Mouse (Mus musculus) left cerebral cortex, postnatal 25 days (tissue): ENCODE measurements around the gene Msh3. TPM values are rescaled to one million over a fixed set of nuclear protein-coding genes. Genes with fewer than 3 reads are reported as not detected.
"Not testable (repeated sequence)": the region's sequence is repeated elsewhere in the genome, so short reads cannot be mapped to it uniquely, and the experiment has no call there.

Source experiments
- DNase-seq, 2 experiments: peaks; one replicate each; pipeline ENCODE4 v3.0.0; 2022; ENCODE audit warnings: low spot score in 2 of 2, mixed read lengths in 1 of 2
- intact Hi-C: fragments of 180-260 bp; cut with DNase I; formaldehyde crosslinking; loops from one replicate; pipeline ENCODE4 v1.15.1; 2025
- total RNA-seq, 2 experiments: library from RNA; stranded (reverse); gene quantifications; 2 replicates each; pipeline ENCODE4 v1.2.3; 2021

The Msh3 gene
- 10 to 100 TPM; 22.7 to 24.9 TPM for total RNA-seq

DNA sequence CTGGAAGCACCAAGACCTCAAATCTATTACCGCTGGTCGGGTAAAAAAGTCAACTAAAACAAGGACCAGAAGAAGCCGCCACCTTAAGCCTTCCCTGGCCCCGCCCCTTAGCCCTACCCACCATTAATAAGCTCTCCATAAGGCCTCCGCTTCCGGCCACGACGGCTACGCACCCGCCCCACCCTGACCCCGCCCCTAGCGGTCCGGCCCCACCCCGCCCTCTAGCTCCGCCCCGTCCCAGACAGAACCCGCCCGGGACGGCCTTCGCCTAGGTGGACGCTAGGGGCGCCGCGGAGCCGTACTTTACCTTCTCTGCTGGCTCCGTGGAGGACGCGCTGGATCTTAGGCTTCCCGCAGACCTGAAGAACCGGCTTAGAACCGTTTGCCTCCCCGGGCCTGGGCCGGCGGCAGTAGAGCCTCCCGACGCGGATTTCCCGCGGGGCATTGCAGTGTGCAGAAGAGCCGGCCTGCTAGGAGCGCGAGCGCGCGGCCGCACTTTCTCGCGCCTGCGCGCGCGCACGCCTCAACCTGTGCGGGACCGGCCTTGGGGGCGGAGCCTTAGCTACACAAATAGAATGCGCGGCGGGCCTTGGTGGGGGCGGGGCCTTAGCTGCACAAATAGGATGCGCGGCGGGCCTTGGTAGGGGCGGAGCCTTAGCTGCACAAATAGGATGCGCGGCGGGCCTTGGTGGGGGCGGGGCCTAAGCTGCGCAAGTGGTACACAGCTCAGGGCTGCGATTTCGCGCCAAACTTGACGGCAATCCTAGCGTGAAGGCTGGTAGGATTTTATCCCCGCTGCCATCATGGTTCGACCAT, at the start of gene Msh3, which contains the start of gene Dhfr:
Msh3 (minus strand) TSS at position 548 of the 816 bp plus-strand sequence.
Dhfr (plus strand) TSS at position 271 of the 816 bp plus-strand sequence.
- DNase-seq = peak; percentile 95 to 98
- intact Hi-C loops = loop anchor here (2.0 to 5.0 kb wide), 4 partner anchors 73 to 388 kb away; partner anchors contain the start of genes Ankrd34b and Zfyve16

- no peak for DNase-seq
- intact Hi-C loops = no loop called here
Measured at GRCm38 (mm10) chr13:92403496-92403895, 48.7 kb upstream of the Msh3 start.

DNA sequence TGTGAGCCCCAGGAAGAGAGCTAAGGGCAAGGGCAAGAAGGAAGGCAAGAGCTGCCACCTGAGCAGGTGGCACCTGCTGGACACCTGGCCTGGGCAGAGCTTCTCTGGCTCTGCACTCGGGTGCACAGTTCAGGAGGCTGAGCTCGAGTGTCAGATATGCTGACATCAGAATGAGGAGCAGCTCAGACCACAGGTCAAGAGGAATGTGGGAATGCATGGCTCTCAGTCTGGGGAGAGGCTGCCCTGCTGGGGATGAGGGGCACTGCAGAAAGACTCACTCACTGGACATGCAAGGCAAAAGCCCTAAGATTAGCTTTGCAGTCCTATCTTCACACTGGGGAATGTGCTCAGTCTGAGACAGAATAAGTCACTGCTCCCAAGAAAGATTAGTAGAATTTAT, 47.3 kb upstream of the Msh3 start:
- intact Hi-C loops = no loop called here

GRCm38 (mm10) chr13:92398491-92399384, 43.9 kb upstream of the Msh3 start:
- no peak for DNase-seq
- intact Hi-C loops = no loop called here

More for the DNA sequence above, 47.3 kb upstream of the Msh3 start:
- no peak for DNase-seq

DNA sequence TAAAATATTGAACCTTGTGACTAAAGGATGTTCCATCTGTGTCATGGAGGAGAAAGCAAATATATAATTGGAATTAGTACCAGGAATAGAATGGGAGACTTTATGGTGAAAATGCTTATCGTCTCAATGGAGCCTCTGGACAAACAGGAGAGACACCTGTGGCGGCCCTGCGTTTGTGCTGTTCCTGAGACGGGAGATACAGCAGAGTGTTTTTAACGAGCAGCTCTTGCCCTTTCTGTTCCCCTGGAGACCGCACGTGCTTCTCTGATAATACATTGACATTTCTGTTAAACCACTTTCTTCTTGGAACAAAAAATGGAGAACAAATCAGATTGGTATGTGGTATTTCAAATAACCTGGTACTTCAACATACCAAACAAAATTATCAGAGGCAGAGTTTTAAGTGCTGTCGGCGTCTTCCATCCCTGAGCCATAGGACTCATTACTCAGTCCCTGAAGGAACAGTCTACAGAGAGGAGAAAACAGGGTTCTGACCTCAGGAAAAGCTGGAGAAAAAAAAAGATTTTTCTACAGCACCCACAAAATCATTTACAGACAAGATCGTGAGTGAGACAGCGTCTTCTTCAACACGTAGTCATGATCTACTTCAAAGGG, 38.4 kb upstream of the Msh3 start:
- intact Hi-C loops = no loop called here
- DNase-seq = no peak

DNA sequence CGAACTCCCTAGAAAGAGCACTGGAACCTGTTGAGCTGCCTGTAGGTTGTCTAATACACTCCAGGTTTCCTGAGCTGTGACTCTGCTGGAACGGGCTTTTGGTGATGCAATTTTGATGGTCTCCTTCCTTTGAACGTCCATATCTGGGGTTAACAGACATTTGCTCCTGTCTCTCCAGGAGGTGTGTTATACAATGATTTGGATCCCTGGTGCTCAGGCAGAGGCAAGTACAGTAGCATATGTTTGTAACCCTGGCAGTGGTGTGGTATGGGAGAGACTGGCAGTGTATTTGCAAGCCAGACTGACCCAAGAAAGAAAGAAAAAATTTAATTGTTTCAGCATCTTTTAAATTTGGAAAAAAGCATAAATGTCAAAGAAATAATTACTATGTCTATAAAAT, 32.6 kb upstream of the Msh3 start:
- no peak for DNase-seq
- intact Hi-C loops = no loop called here

DNA sequence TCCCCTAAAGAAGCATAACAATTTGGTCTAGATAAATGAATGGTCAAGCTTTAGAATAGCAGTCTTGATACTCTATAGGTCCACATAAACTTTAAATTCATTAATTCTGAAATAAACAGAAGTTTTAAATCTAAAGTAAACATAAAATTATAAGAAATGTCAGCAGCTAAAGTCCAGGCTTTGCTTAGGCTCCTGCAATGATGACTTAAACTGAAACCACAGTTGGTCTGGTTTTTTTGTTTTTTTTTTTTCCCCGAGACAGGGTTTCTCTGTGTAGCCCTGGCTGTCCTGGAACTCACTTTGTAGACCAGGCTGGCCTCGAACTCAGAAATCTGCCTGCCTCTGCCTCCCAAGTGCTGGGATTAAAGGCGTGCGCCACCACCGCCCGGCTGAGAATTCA, 16.7 kb upstream of the Msh3 start:
- intact Hi-C loops, DNase-seq: not testable (repeated sequence)

- no peak for DNase-seq
- intact Hi-C loops = no loop called here
Measured at GRCm38 (mm10) chr13:92370811-92371210, 16.0 kb upstream of the Msh3 start.

- intact Hi-C loops = no loop called here
- no peak for DNase-seq
Measured at GRCm38 (mm10) chr13:92365312-92365711, 10.5 kb upstream of the Msh3 start.

DNA sequence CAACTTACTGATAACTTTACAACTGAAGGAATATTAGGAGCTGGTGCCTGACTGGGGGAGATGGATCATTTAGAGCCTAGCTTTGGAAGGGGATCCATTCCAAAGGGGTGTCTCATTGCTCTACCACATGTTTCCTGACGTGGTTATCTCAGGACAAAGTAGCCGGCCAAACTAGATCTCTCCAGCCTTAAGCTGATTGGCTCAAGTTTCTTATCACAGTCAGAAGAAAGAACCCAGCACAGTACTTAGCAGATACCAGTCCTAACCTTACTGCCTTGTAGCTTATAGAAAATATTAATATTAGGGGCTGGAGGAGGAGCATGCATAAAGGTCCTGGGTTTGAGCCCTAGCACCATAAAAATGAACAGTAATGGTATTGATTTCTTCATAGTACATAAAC, 6.8 kb upstream of the Msh3 start:
- intact Hi-C loops = no loop called here
- no peak for DNase-seq

GRCm38 (mm10) chr13:92357644-92358043, 2.8 kb upstream of the Msh3 start:
- intact Hi-C loops = loop anchor here (5.0 kb wide), 3 partner anchors 70 to 385 kb away; partner anchors contain the start of genes Ankrd34b and Zfyve16
- no peak for DNase-seq

DNA sequence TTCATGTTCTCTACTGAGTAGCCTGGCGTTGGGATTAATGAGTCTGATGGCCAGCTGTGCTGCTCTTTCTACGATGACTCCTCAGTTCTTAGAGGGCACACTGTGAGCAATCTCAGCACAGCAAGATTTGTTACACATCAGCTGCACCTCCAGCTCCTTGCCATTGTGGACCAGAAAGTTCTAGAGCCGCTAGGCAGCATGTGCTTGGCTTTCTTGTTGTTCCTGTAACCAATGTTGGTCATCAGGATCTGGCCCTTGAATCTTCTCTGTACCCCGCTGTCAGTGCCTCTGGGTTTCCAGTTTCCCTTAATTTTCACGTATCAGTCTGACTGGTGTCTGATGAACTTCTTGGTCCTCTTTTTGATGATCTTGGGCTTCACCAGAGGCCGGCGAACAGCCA, 1.6 kb upstream of the Msh3 start:
- DNase-seq = no peak
- intact Hi-C loops = loop anchor here (5.0 kb wide), 3 partner anchors 71 to 386 kb away; partner anchors contain the start of genes Ankrd34b and Zfyve16

GRCm38 (mm10) chr13:92355272-92355643, 455 bp upstream of the Msh3 start:
- DNase-seq = no peak
- intact Hi-C loops = loop anchor here (2.0 to 5.0 kb wide), 4 partner anchors 72 to 387 kb away; partner anchors contain the start of genes Ankrd34b and Zfyve16

DNA sequence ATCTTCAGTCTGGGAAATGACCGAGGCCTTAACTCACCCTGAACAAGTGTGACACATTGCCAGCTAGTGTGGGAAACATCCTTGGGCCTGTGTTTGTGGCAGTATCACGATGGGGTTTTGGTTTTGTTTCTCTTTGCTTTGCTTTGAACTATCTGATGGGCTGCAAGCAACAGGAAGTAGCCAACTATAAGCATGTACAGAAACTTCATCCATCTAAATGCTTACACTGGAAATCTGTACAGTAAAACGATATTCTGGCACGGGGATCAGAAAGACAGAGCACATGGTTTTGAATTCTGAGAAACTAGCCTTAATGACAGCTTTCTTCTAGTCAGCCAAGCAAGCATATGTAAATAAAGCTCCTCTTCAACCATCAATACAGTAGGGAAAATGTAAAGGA, 847 bp downstream of the Msh3 start:
- intact Hi-C loops = loop anchor here (2.0 kb wide), 1 partner anchor 129 kb away; no protein-coding TSS in a partner anchor
- no peak for DNase-seq

- intact Hi-C loops = no loop called here
- no peak for DNase-seq
Measured at GRCm38 (mm10) chr13:92351100-92351499, 3.7 kb downstream of the Msh3 start.

DNA sequence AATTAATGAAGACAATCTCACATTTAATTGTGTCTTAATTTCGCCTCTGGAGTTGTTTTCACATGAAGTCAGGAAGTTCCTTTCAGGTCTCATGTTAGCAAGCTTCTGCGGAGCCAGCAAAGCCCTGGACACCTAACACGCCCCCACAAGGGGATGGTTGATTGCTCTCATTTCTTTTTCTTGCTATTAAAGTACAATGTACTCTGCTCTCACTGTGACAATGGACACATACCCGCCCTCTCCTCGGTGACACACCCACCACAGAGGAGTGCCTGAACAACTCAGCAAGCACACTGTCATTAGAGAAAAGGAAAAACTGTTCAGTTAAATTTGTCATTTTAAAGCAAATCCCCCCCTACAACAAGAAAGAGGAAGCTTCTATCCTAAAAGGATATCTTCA, 8.5 kb downstream of the Msh3 start:
- DNase-seq = no peak
- intact Hi-C loops = no loop called here

GRCm38 (mm10) chr13:92344033-92344432, 10.8 kb downstream of the Msh3 start:
- intact Hi-C loops = no loop called here
- no peak for DNase-seq

DNA sequence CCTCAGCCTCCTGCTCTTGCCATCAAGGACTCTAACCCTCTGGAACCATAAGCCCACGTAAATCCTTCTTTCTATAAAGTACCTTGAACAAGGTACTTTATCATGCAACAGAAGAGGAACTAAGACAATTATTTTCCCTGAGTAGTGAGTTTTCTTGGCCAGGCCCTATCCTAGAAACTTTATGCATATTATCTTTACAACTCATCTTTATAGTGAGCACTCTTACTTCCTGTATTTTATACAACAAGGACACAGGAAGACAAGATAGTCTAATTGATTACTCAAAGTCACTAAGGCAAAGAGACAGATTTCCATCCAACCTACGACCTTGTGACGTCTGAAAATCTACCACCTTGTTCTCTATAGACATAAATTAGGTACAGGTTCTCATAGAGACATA, 15.0 kb downstream of the Msh3 start:
- intact Hi-C loops = loop anchor here (1.0 kb wide), 1 partner anchor 531 kb away; no protein-coding TSS in a partner anchor
- no peak for DNase-seq

DNA sequence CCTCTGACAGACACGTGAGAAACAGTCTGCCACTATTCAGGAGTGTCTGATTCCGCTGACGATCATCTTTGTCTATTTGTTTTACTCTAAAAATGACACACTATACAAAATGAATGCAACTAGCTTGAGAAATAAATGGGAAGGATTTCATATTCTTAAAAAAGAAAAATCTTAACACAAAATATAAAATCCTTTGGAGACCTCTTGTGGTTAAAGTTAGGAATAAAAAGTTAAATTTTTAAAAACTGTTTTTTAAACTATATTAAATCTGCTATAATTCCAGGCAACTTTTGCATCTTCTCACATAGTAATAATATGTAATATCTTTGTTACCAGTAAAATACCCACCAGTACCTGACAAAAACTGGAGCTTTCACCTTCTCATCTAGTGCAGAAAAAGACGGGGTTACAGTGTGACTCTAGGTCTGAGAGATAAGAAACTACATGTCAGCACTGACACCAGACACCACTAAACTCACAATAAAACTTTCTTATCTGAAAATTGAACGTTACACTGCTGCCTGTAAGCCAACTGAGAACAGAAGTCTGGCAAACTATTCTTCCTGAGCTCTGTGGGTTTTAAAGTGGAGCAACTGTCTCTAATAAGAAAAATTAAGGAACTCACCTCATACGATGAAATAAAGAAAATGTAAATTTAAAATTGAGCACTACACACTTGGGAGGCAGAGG, 16.9 kb downstream of the Msh3 start:
- intact Hi-C loops = loop anchor here (2.0 kb wide), 2 partner anchors 207 to 429 kb away; partner anchors contain the start of gene Rasgrf2
- no peak for DNase-seq
